ENCODE assay signal across 15 mouse cellular contexts in the genomic region with DNA sequence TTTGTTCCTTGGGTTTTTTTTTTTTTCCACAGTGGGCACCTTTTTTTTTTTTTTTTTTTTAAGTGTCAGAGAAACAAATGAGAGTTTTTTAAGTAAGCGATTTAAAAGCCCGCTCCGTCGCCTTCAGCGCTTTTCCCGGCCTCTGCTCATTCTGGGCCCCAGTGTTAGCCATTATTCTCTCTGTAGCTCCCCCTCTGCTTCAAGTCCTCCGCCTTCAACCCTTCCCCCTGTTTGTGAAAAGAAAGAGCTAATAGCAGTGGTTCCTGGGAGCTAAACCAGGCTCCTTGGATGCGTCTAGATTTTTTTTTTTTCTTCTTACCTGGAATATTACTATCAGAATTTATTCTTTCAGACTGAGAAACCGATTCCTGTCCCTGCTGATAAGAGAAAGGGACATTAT. TPM values are rescaled to one million over a fixed set of nuclear protein-coding genes. Genes with fewer than 3 reads are reported as not detected.
DNase-seq lines count a peak whose midpoint lies in the region; ATAC-seq and TF ChIP-seq lines count a peak whose summit lies in the region.
"Had no signal": no experiment of that assay in that cellular context is flagged by ENCODE, and none has a peak within 500 bp of the region (broad histone marks: within the 10 kb centered on the region; RNA-seq: fewer than 3 reads in every experiment).

No protein-coding gene starts in this region.

- H3K9ac ChIP-seq in heart, embryonic 15.5 days = no peak overlapping the region
- no peak overlapping the region for H3K9ac ChIP-seq in heart, embryonic 11.5 days (ENCODE audit: low read depth, low read length)
- H3K9ac ChIP-seq in embryonic facial prominence, embryonic 12.5 days = no peak overlapping the region
- no peak overlapping the region for H3K9ac ChIP-seq in forebrain, postnatal 0 days
- H3K9ac ChIP-seq in midbrain, embryonic 16.5 days (ENCODE audit: low read depth, low read length) = no peak overlapping the region
- H3K9ac ChIP-seq in intestine, embryonic 16.5 days (ENCODE audit: low read depth, low read length) = no peak overlapping the region
- H3K9ac ChIP-seq: kidney, embryonic 15.5 days; liver, embryonic 15.5 days had no signal

- no peak overlapping the region for H3K4me3 ChIP-seq in heart, embryonic 15.5 days
- H3K4me3 ChIP-seq in heart, embryonic 11.5 days (ENCODE audit: low read depth, low read length) = no peak overlapping the region
- no peak overlapping the region for H3K4me3 ChIP-seq in embryonic facial prominence, embryonic 12.5 days
- H3K4me3 ChIP-seq in forebrain, postnatal 0 days (ENCODE audit: low read depth, low read length) = no peak overlapping the region
- H3K4me3 ChIP-seq in midbrain, embryonic 16.5 days (ENCODE audit: low read depth, low read length) = no peak overlapping the region
- H3K4me3 ChIP-seq in intestine, embryonic 16.5 days (ENCODE audit: low read length) = no peak overlapping the region
- H3K4me3 ChIP-seq: kidney, embryonic 15.5 days; limb, embryonic 10.5 days; liver, embryonic 15.5 days had no signal

- H3K9me3 ChIP-seq in heart, embryonic 15.5 days (replicated peaks) = no peaks in the 10 kb centered on the region
- no peaks in the 10 kb centered on the region for H3K9me3 ChIP-seq in heart, embryonic 11.5 days (replicated peaks; ENCODE audit: control insufficient read depth, low read length)
- no peaks in the 10 kb centered on the region for H3K9me3 ChIP-seq in embryonic facial prominence, embryonic 12.5 days
- H3K9me3 ChIP-seq in forebrain, postnatal 0 days (ENCODE audit: low read length) = no peaks in the 10 kb centered on the region
- no peaks in the 10 kb centered on the region for H3K9me3 ChIP-seq in midbrain, embryonic 16.5 days (replicated peaks; ENCODE audit: control insufficient read depth, low read length, poor library complexity, severe bottlenecking)
- no peaks in the 10 kb centered on the region for H3K9me3 ChIP-seq in intestine, embryonic 16.5 days (ENCODE audit: control insufficient read depth, low read length)
- H3K9me3 ChIP-seq: kidney, embryonic 15.5 days; limb, embryonic 10.5 days; liver, embryonic 15.5 days had no signal

- no peak for ATAC-seq in heart, embryonic 15.5 days (replicated peaks; ENCODE audit: insufficient number of reproducible peaks, insufficient read depth, low FRiP score, low read depth)
- ATAC-seq in heart, embryonic 11.5 days (replicated peaks; ENCODE audit: insufficient number of reproducible peaks, low FRiP score, low TSS enrichment) = no peak
- ATAC-seq in embryonic facial prominence, embryonic 12.5 days (ENCODE audit: insufficient number of reproducible peaks, insufficient read depth, low FRiP score, low TSS enrichment) = no peak
- ATAC-seq in forebrain, postnatal 0 days = no peak; the same call in 1 of the 2 replicates
- ATAC-seq in midbrain, embryonic 16.5 days = no peak
- ATAC-seq in intestine, embryonic 16.5 days = no peak
- ATAC-seq: activated CD4-positive, CD25-positive, alpha-beta regulatory T cell, adult 4 months had no signal

- H3K27me3 ChIP-seq in heart, embryonic 15.5 days = no peaks in the 10 kb centered on the region
- no peaks in the 10 kb centered on the region for H3K27me3 ChIP-seq in heart, embryonic 11.5 days (ENCODE audit: control insufficient read depth, insufficient read depth, low read length)
- no peaks in the 10 kb centered on the region for H3K27me3 ChIP-seq in embryonic facial prominence, embryonic 12.5 days
- no peaks in the 10 kb centered on the region for H3K27me3 ChIP-seq in forebrain, postnatal 0 days (ENCODE audit: insufficient read depth, low read length)
- no peaks in the 10 kb centered on the region for H3K27me3 ChIP-seq in midbrain, embryonic 16.5 days (ENCODE audit: control insufficient read depth, insufficient read depth, low read depth, low read length)
- no peaks in the 10 kb centered on the region for H3K27me3 ChIP-seq in intestine, embryonic 16.5 days (replicated peaks; ENCODE audit: control insufficient read depth, insufficient read depth, low read length)
- H3K27me3 ChIP-seq: kidney, embryonic 15.5 days; liver, embryonic 15.5 days had no signal

- WGBS in heart, embryonic 15.5 days = 69% methylated on average over 9 of the region's 9 CpGs
- 52% methylated on average over 9 of the region's 9 CpGs for WGBS in heart, embryonic 11.5 days (ENCODE audit: insufficient replicate concordance)
- 33% methylated on average over 9 of the region's 9 CpGs for WGBS in embryonic facial prominence, embryonic 12.5 days
- WGBS in forebrain, postnatal 0 days = 17% methylated on average over 9 of the region's 9 CpGs
- 15% methylated on average over 9 of the region's 9 CpGs for WGBS in midbrain, embryonic 16.5 days
- 60% methylated on average over 9 of the region's 9 CpGs for WGBS in intestine, embryonic 16.5 days

- peak; percentile 9 for DNase-seq in forebrain, postnatal 0 days
- DNase-seq in adrenal gland, adult 18-20 months (ENCODE audit: low spot score in 2 of 2) = no peak
- DNase-seq in testis, postnatal 10 days (ENCODE audit: low spot score) = no peak
- DNase-seq: cerebellum, adult 9-10 months; lung, postnatal 4 days; thymus, adult 2 months had no signal

- H3K4me1 ChIP-seq in heart, embryonic 15.5 days (replicated peaks) = peaks cover 10% of the 10 kb centered on the region; the same call in 1 of the 2 replicates
- peaks cover 10% of the 10 kb centered on the region for H3K4me1 ChIP-seq in heart, embryonic 11.5 days (ENCODE audit: control insufficient read depth, insufficient read depth, low read length)
- peaks cover 11% of the 10 kb centered on the region for H3K4me1 ChIP-seq in embryonic facial prominence, embryonic 12.5 days
- H3K4me1 ChIP-seq in forebrain, postnatal 0 days (ENCODE audit: insufficient read depth) = no peaks in the 10 kb centered on the region
- H3K4me1 ChIP-seq in midbrain, embryonic 16.5 days (ENCODE audit: control insufficient read depth, insufficient read depth, low read length) = peaks cover 3% of the 10 kb centered on the region; the same call in 1 of the 2 replicates
- peaks cover 8% of the 10 kb centered on the region; the same call in 1 of the 2 replicates for H3K4me1 ChIP-seq in intestine, embryonic 16.5 days (ENCODE audit: control insufficient read depth, insufficient read depth, low read length)
- H3K4me1 ChIP-seq: limb, embryonic 10.5 days had no signal

- no peak for TF ChIP-seq CTCF in forebrain, postnatal 0 days (IDR thresholded peaks at IDR 0.05; ENCODE audit: low read depth)

- no peaks in the 10 kb centered on the region for H3K36me3 ChIP-seq in heart, embryonic 15.5 days
- no peaks in the 10 kb centered on the region for H3K36me3 ChIP-seq in heart, embryonic 11.5 days (ENCODE audit: control insufficient read depth, insufficient read depth, low read length)
- no peaks in the 10 kb centered on the region for H3K36me3 ChIP-seq in embryonic facial prominence, embryonic 12.5 days
- no peaks in the 10 kb centered on the region for H3K36me3 ChIP-seq in forebrain, postnatal 0 days (ENCODE audit: insufficient read depth)
- no peaks in the 10 kb centered on the region for H3K36me3 ChIP-seq in midbrain, embryonic 16.5 days (ENCODE audit: control insufficient read depth, insufficient read depth, low read length)
- no peaks in the 10 kb centered on the region for H3K36me3 ChIP-seq in intestine, embryonic 16.5 days (ENCODE audit: control insufficient read depth, insufficient read depth, low read length)
- H3K36me3 ChIP-seq: kidney, embryonic 15.5 days; limb, embryonic 10.5 days; liver, embryonic 15.5 days had no signal

- H3K27ac ChIP-seq in heart, embryonic 15.5 days = 0 out of 2 replicates have a peak overlapping the region, but pooled peaks have one; percentile 8
- H3K27ac ChIP-seq in heart, embryonic 11.5 days (ENCODE audit: low read depth, low read length) = no peak overlapping the region
- H3K27ac ChIP-seq in embryonic facial prominence, embryonic 12.5 days = 0 out of 2 replicates have a peak overlapping the region, but pooled peaks have one; percentile 30
- no peak overlapping the region; the same call in 1 of the 2 replicates for H3K27ac ChIP-seq in forebrain, postnatal 0 days (ENCODE audit: low read depth, low read length)
- H3K27ac ChIP-seq in midbrain, embryonic 16.5 days (ENCODE audit: low read length) = peak overlapping the region; percentile 38; the same call in 1 of the 2 replicates
- no peak overlapping the region; the same call in 1 of the 2 replicates for H3K27ac ChIP-seq in intestine, embryonic 16.5 days (ENCODE audit: low read length)
- H3K27ac ChIP-seq: liver, embryonic 15.5 days had no signal

- no peak overlapping the region for H3K4me2 ChIP-seq in heart, embryonic 15.5 days
- no peak overlapping the region for H3K4me2 ChIP-seq in heart, embryonic 11.5 days
- no peak overlapping the region for H3K4me2 ChIP-seq in embryonic facial prominence, embryonic 12.5 days (replicated peaks)
- no peak overlapping the region for H3K4me2 ChIP-seq in forebrain, postnatal 0 days (ENCODE audit: low read depth)
- H3K4me2 ChIP-seq in midbrain, embryonic 16.5 days (ENCODE audit: low read length) = peak overlapping the region; percentile 1; the same call in 1 of the 2 replicates
- H3K4me2 ChIP-seq in intestine, embryonic 16.5 days (ENCODE audit: low read depth, low read length) = no peak overlapping the region
- H3K4me2 ChIP-seq: kidney, embryonic 15.5 days; liver, embryonic 15.5 days had no signal

RNA-seq across cellular contexts. Expression of a gene that starts 54.9 kb away (rescaled TPM):
- polyA plus RNA-seq in heart, embryonic 15.5 days (2015; fragmentation: Nextera tagmentation; extraction: Ambion mirVana) = 22.0 TPM in 2 replicates
- 16.7 and 20.8 TPM in 2 replicates for polyA plus RNA-seq in heart, embryonic 11.5 days (2014; fragmentation: Nextera tagmentation; extraction: Ambion mirVana)
- 19.4 and 19.8 TPM in 2 replicates for polyA plus RNA-seq in embryonic facial prominence, embryonic 12.5 days (2016; fragmentation: Nextera tagmentation; extraction: Ambion mirVana)
- total RNA-seq in forebrain, postnatal 0 days (2014; rRNA removed) = 5.2 and 5.4 TPM in 2 replicates
- polyA plus RNA-seq in forebrain, postnatal 0 days (2015; fragmentation: Nextera tagmentation; extraction: Ambion mirVana) = 4.6 and 5.8 TPM in 2 replicates
- polyA plus RNA-seq in midbrain, embryonic 16.5 days (2015; fragmentation: Nextera tagmentation; extraction: Ambion mirVana) = 10.2 and 11.9 TPM in 2 replicates
- total RNA-seq in adrenal gland, adult 18-20 months (2021) = 10 to 100 TPM; 23.2 to 23.7 TPM
- polyA plus RNA-seq in intestine, embryonic 16.5 days (2015; fragmentation: Nextera tagmentation; extraction: Ambion mirVana) = 22.8 and 23.9 TPM in 2 replicates

RNA-seq across cellular contexts. Expression of a gene that starts 55.1 kb away (rescaled TPM):
- 78.9 and 87.9 TPM in 2 replicates for polyA plus RNA-seq in heart, embryonic 15.5 days (2015; fragmentation: Nextera tagmentation; extraction: Ambion mirVana)
- polyA plus RNA-seq in heart, embryonic 11.5 days (2014; fragmentation: Nextera tagmentation; extraction: Ambion mirVana) = 114 and 115 TPM in 2 replicates
- polyA plus RNA-seq in embryonic facial prominence, embryonic 12.5 days (2016; fragmentation: Nextera tagmentation; extraction: Ambion mirVana) = 132 and 140 TPM in 2 replicates
- 69.7 and 71.6 TPM in 2 replicates for total RNA-seq in forebrain, postnatal 0 days (2014; rRNA removed)
- polyA plus RNA-seq in forebrain, postnatal 0 days (2015; fragmentation: Nextera tagmentation; extraction: Ambion mirVana) = 41.2 and 45.9 TPM in 2 replicates
- polyA plus RNA-seq in midbrain, embryonic 16.5 days (2015; fragmentation: Nextera tagmentation; extraction: Ambion mirVana) = 63.9 and 66.7 TPM in 2 replicates
- total RNA-seq in adrenal gland, adult 18-20 months (2021) = 10 to 100 TPM; 82.1 to 86.4 TPM
- polyA plus RNA-seq in intestine, embryonic 16.5 days (2015; fragmentation: Nextera tagmentation; extraction: Ambion mirVana) = 147 and 149 TPM in 2 replicates

Comparison
In these comparisons a context has a peak if more than half of its experiments do, and no peak if none do; other contexts are left out.
1. H3K27ac ChIP-seq: peak in heart, embryonic 15.5 days (single experiment), embryonic facial prominence, embryonic 12.5 days (single experiment) and midbrain, embryonic 16.5 days (single experiment); none in heart, embryonic 11.5 days (single experiment), forebrain, postnatal 0 days (single experiment) and intestine, embryonic 16.5 days (single experiment).